Mouse (Mus musculus): ENCODE data around the gene Aqp8.

GRCm38 (mm10) chr7:123425134-123425757 is 36.8 kb upstream of the Aqp8 start:
- TF ChIP-seq CTCF (IDR thresholded peaks at IDR 0.05; ENCODE audit: low read depth) (no peak), EP300 (IDR thresholded peaks at IDR 0.05; ENCODE audit: low read depth) (no peak)

All from liver, embryonic 14.5 days (tissue).